Mouse (Mus musculus) gastrocnemius, adult 2 months (tissue): Measurements from ENCODE around the gene Spaar. TPM values are rescaled to one million over a fixed set of nuclear protein-coding genes. Genes with fewer than 3 reads are reported as not detected.
"Not testable (repeated sequence)": the region's sequence is repeated elsewhere in the genome, so short reads cannot be mapped to it uniquely, and the experiment has no call there.

Experiments used
- DNase-seq: peaks from one replicate; pipeline ENCODE4 v3.0.0; 2022
- H3K27ac ChIP-seq: fragments of 200-600 bp; 2 replicates; pipeline ENCODE4 v1.8.1; 2022; ENCODE audit warnings: mild to moderate bottlenecking
- H3K4me3 ChIP-seq: fragments of 200-600 bp; 2 replicates; pipeline ENCODE4 v1.8.1; 2022; ENCODE audit warnings: mild to moderate bottlenecking, moderate library complexity
- CTCF ChIP-seq: fragments of 200-600 bp; IDR thresholded peaks from 2 replicates; pipeline ENCODE4 v1.8.1; 2022; ENCODE audit warnings: antibody characterized with exemption, mild to moderate bottlenecking, moderate library complexity
- intact Hi-C: fragments of 180-260 bp; cut with DNase I; formaldehyde crosslinking; loops from one replicate; pipeline ENCODE4 v1.15.1; 2025
- total RNA-seq, 2 experiments: library from RNA; stranded (reverse); gene quantifications; 2 replicates each; pipeline ENCODE4 v1.2.3; 2021

Spaar gene
- total RNA-seq, 2 experiments from 2014 or later, result 1.4 to 2.3 TPM

DNA sequence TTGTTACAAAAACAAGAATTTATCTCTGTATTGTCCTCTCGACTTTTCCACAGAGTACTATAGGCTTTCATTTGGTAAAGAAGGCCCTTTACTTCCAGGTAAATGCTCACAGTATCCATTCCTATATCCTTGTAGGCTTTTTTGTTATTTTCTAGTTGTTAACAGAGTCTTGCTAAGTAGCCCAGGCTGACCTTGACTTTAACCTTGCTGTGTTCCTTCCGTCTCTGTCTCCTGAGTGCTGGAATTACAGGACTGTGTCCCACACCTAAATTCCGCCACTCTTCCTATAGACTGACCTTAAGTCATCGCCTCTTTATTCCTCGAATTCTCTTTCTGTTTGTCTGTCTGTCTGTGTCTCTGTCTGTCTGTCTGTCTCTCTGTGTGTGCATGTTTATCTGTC, 38.5 kb downstream of the Spaar start:
- H3K27ac ChIP-seq, result no peak overlapping the region
- no peak for TF ChIP-seq CTCF
- intact Hi-C loops, result no loop called here

DNA sequence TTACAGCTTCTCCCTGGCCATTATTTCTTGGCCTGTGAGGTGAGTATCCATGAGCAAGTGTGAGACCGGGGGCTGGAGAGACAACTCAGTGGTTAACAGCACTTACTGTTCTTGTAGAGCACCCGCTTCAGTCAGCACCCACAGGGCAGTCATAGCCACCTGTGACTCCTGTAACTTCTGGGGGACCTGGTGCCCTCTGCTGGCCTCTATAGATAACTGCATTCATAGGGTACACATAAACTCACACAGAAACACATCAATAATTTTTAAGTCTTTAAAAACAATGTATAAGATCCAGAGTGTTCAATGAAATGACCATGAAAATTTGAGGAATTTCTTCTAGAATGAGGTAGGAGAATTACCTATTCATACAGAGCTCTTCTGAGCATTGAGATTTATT, 39.5 kb downstream of the Spaar start:
- intact Hi-C loops, result no loop called here

More for the DNA sequence above, 38.5 kb downstream of the Spaar start:
- DNase-seq, result no peak
- H3K4me3 ChIP-seq, result no peak overlapping the region

DNA sequence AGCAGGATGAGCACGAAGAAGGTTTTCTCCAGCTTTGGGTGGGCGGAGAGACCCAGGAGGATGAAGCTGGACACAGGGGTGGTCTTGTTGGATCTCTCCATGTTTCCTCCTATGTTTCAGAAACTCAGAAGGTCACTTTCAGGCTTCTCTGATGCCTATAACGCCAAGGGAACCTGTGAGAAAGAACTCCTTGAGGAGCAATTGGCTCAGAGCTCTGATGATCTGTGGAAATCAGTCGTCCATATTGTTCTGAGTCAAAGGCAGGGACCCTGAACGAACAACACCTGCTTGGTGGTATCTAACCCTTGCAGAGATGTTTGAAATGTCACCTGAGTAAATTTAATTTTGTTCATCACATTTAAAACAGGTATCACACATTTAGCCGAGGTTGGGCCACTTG, 41.1 kb downstream of the Spaar start, which contains the start of gene Olfr159:
Gene Olfr159 (minus strand): TSS at position 101 of the 400 bp plus-strand sequence.
- Histone ChIP-seq H3K4me3 (no peak within 1 kb of the TSS), H3K27ac (no peak within 1 kb of the TSS)
- DNase-seq, result no peak
- TF ChIP-seq CTCF, result no peak
- intact Hi-C loops, result no loop called here

More for the DNA sequence above, 39.5 kb downstream of the Spaar start:
- H3K27ac ChIP-seq, result no peak overlapping the region
- no peak for TF ChIP-seq CTCF
- H3K4me3 ChIP-seq, result no peak overlapping the region
- no peak for DNase-seq

- Histone ChIP-seq H3K27ac (no peak overlapping the region), H3K4me3 (no peak overlapping the region)
- intact Hi-C loops, result no loop called here
- no peak for DNase-seq
- TF ChIP-seq CTCF, result no peak
Measured at GRCm38 (mm10) chr4:43771626-43772025, 41.8 kb downstream of the Spaar start.

DNA sequence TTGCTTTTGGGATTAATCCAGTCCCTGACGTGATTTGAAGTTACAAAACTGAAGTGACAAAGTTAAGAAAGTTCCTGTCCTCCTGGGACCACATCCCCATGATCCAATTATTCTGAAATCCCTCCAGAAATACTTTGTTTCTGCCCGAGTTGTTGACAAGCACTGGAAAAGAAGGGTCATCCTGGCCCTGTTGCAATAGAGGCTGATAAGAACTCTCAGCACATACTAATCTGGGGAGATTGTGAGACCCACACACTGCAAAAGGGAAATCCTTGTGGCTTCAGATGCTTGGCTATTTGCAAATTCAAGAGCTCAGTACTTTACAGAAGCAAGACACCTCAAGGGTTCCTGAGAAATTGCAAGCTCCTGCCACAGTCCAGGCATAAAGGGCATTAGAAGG, 42.5 kb downstream of the Spaar start:
- no peak for DNase-seq
- intact Hi-C loops, result no loop called here
- TF ChIP-seq CTCF, result no peak
- H3K27ac ChIP-seq, result no peak overlapping the region
- H3K4me3 ChIP-seq, result no peak overlapping the region

DNA sequence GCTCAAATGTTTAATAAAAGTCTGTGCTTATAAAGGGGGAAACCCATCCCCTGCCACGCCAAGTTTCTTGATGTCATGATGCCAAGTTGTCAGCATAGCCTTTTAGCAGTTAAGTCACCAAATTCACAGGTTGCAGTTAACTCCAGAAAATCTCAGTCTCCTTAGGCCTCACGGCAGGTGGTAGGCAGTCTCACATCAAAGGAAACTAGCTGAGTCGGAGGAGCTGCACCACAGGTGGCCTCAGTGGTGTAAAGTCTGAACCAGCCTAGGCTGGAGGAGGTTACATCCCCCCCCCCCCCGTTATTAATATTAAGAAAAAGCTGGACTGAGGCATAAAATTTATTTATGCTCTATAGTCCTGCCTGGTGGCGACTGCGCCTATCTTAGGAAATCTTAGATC, 65.5 kb downstream of the Spaar start:
- DNase-seq, result no peak
- TF ChIP-seq CTCF, result no peak
- intact Hi-C loops, result no loop called here
- no peak overlapping the region for H3K27ac ChIP-seq
- no peak overlapping the region for H3K4me3 ChIP-seq

- H3K4me3 ChIP-seq, intact Hi-C loops, DNase-seq, H3K27ac ChIP-seq: not testable (repeated sequence)
Measured at GRCm38 (mm10) chr4:43795844-43796243, 66.0 kb downstream of the Spaar start.

DNA sequence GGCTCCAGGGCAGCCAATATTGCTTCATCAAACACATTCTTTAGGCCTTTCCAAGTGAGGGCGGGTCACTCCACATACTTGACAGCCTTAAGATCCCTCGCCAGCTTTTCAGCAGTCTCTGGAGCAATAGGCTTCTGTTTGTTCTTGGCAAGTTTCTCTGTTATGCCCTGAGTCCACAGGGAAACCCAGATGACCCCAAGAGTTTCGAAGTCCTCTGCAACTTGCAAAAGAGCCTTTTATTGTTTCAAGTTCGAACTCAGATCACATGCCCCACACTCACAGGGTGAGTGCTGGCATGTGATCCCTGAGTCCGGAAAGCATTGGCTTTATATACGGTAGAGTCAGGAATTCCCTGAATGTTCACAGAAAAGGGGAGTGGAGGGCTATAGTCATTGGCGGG, 69.1 kb downstream of the Spaar start:
- intact Hi-C loops, result no loop called here
- no peak for TF ChIP-seq CTCF
- Histone ChIP-seq H3K4me3 (no peak overlapping the region), H3K27ac (no peak overlapping the region)
- DNase-seq, result no peak

Other genes starting within 250 kb of the Spaar start
- gene Sit1, start 246.3 kb upstream of the Spaar start, total RNA-seq, result not detected
- gene Ccdc107, start 237.1 kb upstream of the Spaar start, total RNA-seq, result 10 to 100 TPM; 26.3 to 27.8 TPM
- gene Arhgef39, start 230.3 kb upstream of the Spaar start, total RNA-seq, result not detected
- gene Car9, start 223.1 kb upstream of the Spaar start, total RNA-seq, result 1 to 10 TPM; 3.7 to 4.8 TPM
- over 10,000 TPM in 1 of 2 experiments, 1,000 to 10,000 TPM in 1; 4,293 to 10,756 TPM for gene Tpm2, start 206.3 kb upstream of the Spaar start, total RNA-seq
- 10 to 100 TPM; 40.3 to 47.4 TPM for gene Creb3, start 167.7 kb upstream of the Spaar start, total RNA-seq
- gene Tln1, start 167.3 kb upstream of the Spaar start, total RNA-seq, result 10 to 100 TPM; 52.3 to 62.4 TPM
- gene Rgp1, start 151.3 kb upstream of the Spaar start, total RNA-seq, result 10 to 100 TPM; 20.0 to 24.3 TPM
- 1 to 10 TPM; 4.8 to 5.5 TPM for gene Gba2, start 151.2 kb upstream of the Spaar start, total RNA-seq
- gene Msmp, start 145.5 kb upstream of the Spaar start, total RNA-seq, result under 1 TPM in 1 of 2 experiments, not detected in 1; 0.45 TPM
- 10 to 100 TPM; 32.4 to 51.4 TPM for gene Npr2, start 98.1 kb upstream of the Spaar start, total RNA-seq
- gene Spag8, start 76.4 kb upstream of the Spaar start, total RNA-seq, result under 1 TPM in 1 of 2 experiments, not detected in 1; 0.31 TPM
- 10 to 100 TPM; 35.8 to 47.9 TPM for gene Hint2, start 73.6 kb upstream of the Spaar start, total RNA-seq
- gene Tmem8b, start 61.1 kb upstream of the Spaar start, total RNA-seq, result 10 to 100 TPM in 1 of 2 experiments, 1 to 10 TPM in 1; 8.4 to 14.9 TPM
- under 1 TPM; 0.08 to 0.15 TPM for gene Fam221b, start 60.9 kb upstream of the Spaar start, total RNA-seq
- not detected for gene Olfr70, start 29.2 kb upstream of the Spaar start, total RNA-seq
- not detected for gene Olfr71, start 19.8 kb upstream of the Spaar start, total RNA-seq
- gene Hrct1, start 2.8 kb upstream of the Spaar start, total RNA-seq, result 1 to 10 TPM; 1.1 to 2.4 TPM
- gene Olfr159, start 41.0 kb downstream of the Spaar start, total RNA-seq, result not detected
- not detected for gene Olfr156, start 93.9 kb downstream of the Spaar start, total RNA-seq
- not detected for gene Olfr157, start 110.2 kb downstream of the Spaar start, total RNA-seq
- gene Olfr155, start 121.5 kb downstream of the Spaar start, total RNA-seq, result not detected
- 1 to 10 TPM; 1.6 to 3.6 TPM for gene Reck, start 145.5 kb downstream of the Spaar start, total RNA-seq
- gene Glipr2, start 227.4 kb downstream of the Spaar start, total RNA-seq, result 1 to 10 TPM; 1.8 to 4.0 TPM